Mouse (Mus musculus): ENCODE results near the gene Snupn. TPM values are rescaled to one million over a fixed set of nuclear protein-coding genes. Genes with fewer than 3 reads are reported as not detected.
"Not testable (repeated sequence)": the region's sequence is repeated elsewhere in the genome, so short reads cannot be mapped to it uniquely, and the experiment has no call there.

Snupn gene
- polyA plus RNA-seq, 1 experiment from 2014 or later: 8.4 TPM

- Histone ChIP-seq H3K36me3 (replicated peaks) (no peaks in the 10 kb centered on the region), H3K4me3 (replicated peaks) (no peak overlapping the region), H3K27ac (replicated peaks) (no peak overlapping the region), H3K9ac (no peak overlapping the region), H3K9me3 (replicated peaks) (no peaks in the 10 kb centered on the region), H3K27me3 (no peaks in the 10 kb centered on the region), H3K4me2 (no peak overlapping the region), H3K4me1 (replicated peaks) (no peaks in the 10 kb centered on the region)
- WGBS (ENCODE audit: insufficient replicate concordance): 54% methylated on average over 7 of the region's 8 CpGs
- no peak for ATAC-seq (ENCODE audit: insufficient read depth)
Measured at GRCm38 (mm10) chr9:56973960-56974524, 23.4 kb downstream of the Snupn start.

GRCm38 (mm10) chr9:56975199-56975598, 24.5 kb downstream of the Snupn start:
- no peaks in the 10 kb centered on the region for H3K27me3 ChIP-seq
- no peaks in the 10 kb centered on the region for H3K4me1 ChIP-seq (replicated peaks)
- 40% methylated on average over 3 of the region's 3 CpGs for WGBS (ENCODE audit: insufficient replicate concordance)
- ATAC-seq (ENCODE audit: insufficient read depth): no peak
- H3K36me3 ChIP-seq (replicated peaks): no peaks in the 10 kb centered on the region; the same call in 1 of the 2 replicates
- H3K9ac ChIP-seq: no peak overlapping the region
- no peaks in the 10 kb centered on the region for H3K9me3 ChIP-seq (replicated peaks)
- no peak overlapping the region for H3K4me3 ChIP-seq (replicated peaks)
- no peak overlapping the region for H3K4me2 ChIP-seq
- H3K27ac ChIP-seq (replicated peaks): no peak overlapping the region

- H3K4me1 ChIP-seq (replicated peaks): no peaks in the 10 kb centered on the region
- no peaks in the 10 kb centered on the region for H3K9me3 ChIP-seq (replicated peaks)
- ATAC-seq (ENCODE audit: insufficient read depth): no peak
- WGBS (ENCODE audit: insufficient replicate concordance): 77% methylated on average over 6 of the region's 6 CpGs
- no peak overlapping the region for H3K4me3 ChIP-seq (replicated peaks)
- no peaks in the 10 kb centered on the region for H3K27me3 ChIP-seq
- no peak overlapping the region for H3K4me2 ChIP-seq
- no peak overlapping the region for H3K27ac ChIP-seq (replicated peaks)
- no peaks in the 10 kb centered on the region; the same call in 1 of the 2 replicates for H3K36me3 ChIP-seq (replicated peaks)
- no peak overlapping the region for H3K9ac ChIP-seq
Measured at GRCm38 (mm10) chr9:56980186-56980585, 29.5 kb downstream of the Snupn start.

GRCm38 (mm10) chr9:56981502-56981901, 30.8 kb downstream of the Snupn start:
- 58% methylated on average over 1 of the region's 1 CpGs for WGBS (ENCODE audit: insufficient replicate concordance)
- no peak overlapping the region for H3K9ac ChIP-seq

GRCm38 (mm10) chr9:56994286-56995197, 43.9 kb downstream of the Snupn start, which contains the start of gene Ptpn9:
Gene Ptpn9, plus strand, starts transcription at chr9:56994923.
- H3K4me2 ChIP-seq: peak within 1 kb of the TSS; percentile 94
- no peaks in the 10 kb centered on the region for H3K9me3 ChIP-seq (replicated peaks)
- H3K27ac ChIP-seq (replicated peaks): peak within 1 kb of the TSS; percentile 81
- H3K36me3 ChIP-seq (replicated peaks): no peaks in the 10 kb centered on the region
- peaks cover 30% of the 10 kb centered on the region for H3K27me3 ChIP-seq
- H3K4me1 ChIP-seq (replicated peaks): peaks cover 27% of the 10 kb centered on the region
- 2% methylated on average over 62 of the region's 62 CpGs for WGBS (ENCODE audit: insufficient replicate concordance)
- peak; percentile 80 for ATAC-seq (ENCODE audit: insufficient read depth)
- peak within 1 kb of the TSS; percentile 72 for H3K4me3 ChIP-seq (replicated peaks)
- H3K9ac ChIP-seq: peak within 1 kb of the TSS; percentile 72

More at GRCm38 (mm10) chr9:56981502-56981901, 30.8 kb downstream of the Snupn start:
- Histone ChIP-seq H3K36me3 (replicated peaks) (no peaks in the 10 kb centered on the region; the same call in 1 of the 2 replicates), H3K4me1 (replicated peaks) (no peaks in the 10 kb centered on the region), H3K27me3 (no peaks in the 10 kb centered on the region), H3K4me2 (no peak overlapping the region), H3K4me3 (replicated peaks) (no peak overlapping the region), H3K9me3 (replicated peaks) (no peaks in the 10 kb centered on the region), H3K27ac (replicated peaks) (no peak overlapping the region)
- ATAC-seq (ENCODE audit: insufficient read depth): no peak

GRCm38 (mm10) chr9:56995198-56996027, 44.7 kb downstream of the Snupn start:
- peaks cover 27% of the 10 kb centered on the region for H3K4me1 ChIP-seq (replicated peaks)
- peak overlapping the region; percentile 81 for H3K27ac ChIP-seq (replicated peaks)
- peak overlapping the region; percentile 72 for H3K9ac ChIP-seq
- peaks cover 30% of the 10 kb centered on the region for H3K27me3 ChIP-seq
- no peaks in the 10 kb centered on the region for H3K36me3 ChIP-seq (replicated peaks)
- WGBS (ENCODE audit: insufficient replicate concordance): under 1% methylated on average over 80 of the region's 80 CpGs
- H3K9me3 ChIP-seq (replicated peaks): no peaks in the 10 kb centered on the region
- peak overlapping the region; percentile 72 for H3K4me3 ChIP-seq (replicated peaks)
- peak; percentile 66 for ATAC-seq (ENCODE audit: insufficient read depth)
- peak overlapping the region; percentile 94 for H3K4me2 ChIP-seq

GRCm38 (mm10) chr9:56996028-56996346, 45.3 kb downstream of the Snupn start:
- Histone ChIP-seq H3K4me3 (replicated peaks) (peak overlapping the region; percentile 72), H3K4me1 (replicated peaks) (peaks cover 27% of the 10 kb centered on the region), H3K9me3 (replicated peaks) (no peaks in the 10 kb centered on the region), H3K9ac (peak overlapping the region; percentile 72), H3K27ac (replicated peaks) (peak overlapping the region; percentile 81; the same call in 1 of the 2 replicates), H3K27me3 (peaks cover 30% of the 10 kb centered on the region), H3K4me2 (peak overlapping the region; percentile 94), H3K36me3 (replicated peaks) (no peaks in the 10 kb centered on the region)
- 2% methylated on average over 5 of the region's 5 CpGs for WGBS (ENCODE audit: insufficient replicate concordance)
- ATAC-seq (ENCODE audit: insufficient read depth): no peak

- 44% methylated on average over 1 of the region's 1 CpGs for WGBS (ENCODE audit: insufficient replicate concordance)
- Histone ChIP-seq H3K27me3 (peaks cover 30% of the 10 kb centered on the region), H3K4me1 (replicated peaks) (peaks cover 27% of the 10 kb centered on the region)
- H3K4me2 ChIP-seq; H3K4me3 ChIP-seq (replicated peaks); H3K27ac ChIP-seq (replicated peaks); H3K9ac ChIP-seq; ATAC-seq (ENCODE audit: insufficient read depth); H3K36me3 ChIP-seq (replicated peaks); H3K9me3 ChIP-seq (replicated peaks): not testable (repeated sequence)
Measured at GRCm38 (mm10) chr9:56997206-56997605, 46.5 kb downstream of the Snupn start.

- H3K4me3 ChIP-seq (replicated peaks): no peak overlapping the region
- peaks cover 4% of the 10 kb centered on the region; the same call in 1 of the 2 replicates for H3K4me1 ChIP-seq (replicated peaks)
Measured at GRCm38 (mm10) chr9:57003011-57003410, 52.3 kb downstream of the Snupn start.

GRCm38 (mm10) chr9:57012393-57012792, 61.7 kb downstream of the Snupn start:
- no peaks in the 10 kb centered on the region; the same call in 1 of the 2 replicates for H3K4me1 ChIP-seq (replicated peaks)
- H3K4me2 ChIP-seq: no peak overlapping the region
- ATAC-seq (ENCODE audit: insufficient read depth): no peak

More at GRCm38 (mm10) chr9:57003011-57003410, 52.3 kb downstream of the Snupn start:
- no peaks in the 10 kb centered on the region for H3K36me3 ChIP-seq (replicated peaks)
- 57% methylated on average over 4 of the region's 4 CpGs for WGBS (ENCODE audit: insufficient replicate concordance)
- ATAC-seq (ENCODE audit: insufficient read depth): no peak
- H3K9ac ChIP-seq: no peak overlapping the region
- no peak overlapping the region for H3K4me2 ChIP-seq
- H3K27ac ChIP-seq (replicated peaks): no peak overlapping the region
- no peaks in the 10 kb centered on the region for H3K27me3 ChIP-seq
- no peaks in the 10 kb centered on the region for H3K9me3 ChIP-seq (replicated peaks)

More at GRCm38 (mm10) chr9:57012393-57012792, 61.7 kb downstream of the Snupn start:
- H3K4me3 ChIP-seq (replicated peaks): no peak overlapping the region
- H3K36me3 ChIP-seq (replicated peaks): 0 out of 2 replicates have a peak, but pooled peaks cover 3% of the 10 kb centered on the region
- 62% methylated on average over 1 of the region's 1 CpGs for WGBS (ENCODE audit: insufficient replicate concordance)
- no peaks in the 10 kb centered on the region for H3K27me3 ChIP-seq
- H3K9ac ChIP-seq: no peak overlapping the region
- H3K27ac ChIP-seq (replicated peaks): no peak overlapping the region
- no peaks in the 10 kb centered on the region for H3K9me3 ChIP-seq (replicated peaks)

Measured in liver, embryonic 15.5 days (tissue).